ENCODE assay signal across 8 mouse cellular contexts in the genomic region with DNA sequence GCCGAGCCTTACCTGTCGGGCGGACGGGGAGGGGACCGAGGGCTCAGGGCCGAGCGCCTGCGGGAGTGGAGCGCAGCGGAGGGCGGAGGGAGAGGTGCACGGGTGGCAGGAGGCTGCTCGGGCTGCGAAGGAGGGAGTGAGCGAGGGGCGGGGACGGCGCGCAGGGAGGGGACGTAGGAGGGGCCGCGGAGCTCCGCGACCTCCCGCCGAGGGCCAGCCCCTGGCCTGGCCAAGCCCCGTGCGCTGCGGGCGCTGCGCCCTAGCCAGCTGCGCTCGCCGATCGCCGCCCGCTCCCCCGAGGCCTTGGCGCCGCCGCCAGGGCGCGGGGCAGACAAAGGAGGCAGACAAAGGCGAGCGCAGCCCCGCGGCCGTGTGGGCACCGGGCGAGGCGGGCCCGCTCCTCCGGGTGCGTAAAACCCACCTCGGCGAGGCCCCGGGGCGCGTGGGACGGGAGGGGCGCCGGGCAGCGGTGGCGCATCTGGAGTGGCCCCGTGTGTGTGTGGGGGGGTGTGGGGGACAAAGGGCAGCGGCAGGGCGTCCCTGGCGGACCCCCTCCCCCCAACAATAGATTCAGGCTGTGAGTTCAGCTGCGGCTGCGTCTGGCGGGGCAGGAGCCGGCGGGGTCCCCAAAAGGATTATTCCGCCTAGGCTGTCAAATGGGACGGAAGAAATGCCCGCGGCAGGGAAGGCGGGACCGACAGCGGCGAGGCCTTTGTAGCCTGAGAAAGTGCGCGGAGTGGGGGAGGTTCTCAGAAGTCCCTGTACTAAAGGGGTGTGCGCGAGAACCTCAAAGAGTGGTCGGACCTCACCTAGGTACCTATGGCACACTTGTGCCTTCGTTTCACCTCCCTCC. TPM values are rescaled to one million over a fixed set of nuclear protein-coding genes. Genes with fewer than 3 reads are reported as not detected.
DNase-seq lines count a peak whose midpoint lies in the region; ATAC-seq and TF ChIP-seq lines count a peak whose summit lies in the region.

A gene (minus strand): TSS at position 138 of the 853 bp plus-strand sequence.

- H3K27me3 ChIP-seq in C2C12 (ENCODE audit: control insufficient read depth, insufficient read depth, insufficient read length) = peaks cover 39% of the 10 kb centered on the region
- no peaks in the 10 kb centered on the region for H3K27me3 ChIP-seq in kidney, adult 2 months (replicated peaks; ENCODE audit: control insufficient read depth, insufficient read depth, low read length)

- DNase-seq in adrenal gland, adult (ENCODE audit: inconsistent age in 2 of 2, low spot score in 1 of 2) = peak; percentile 53 to 71
- no peak for DNase-seq in adrenal gland, adult 18-20 months (ENCODE audit: low spot score in 2 of 2)
- peak; percentile 61 for DNase-seq in kidney, adult 2 months
- DNase-seq in lung, postnatal 10 days = peak; percentile 73
- DNase-seq in retina, postnatal 1 day = peak; percentile 89

- H3K36me3 ChIP-seq in C2C12 (ENCODE audit: control insufficient read depth, insufficient read depth) = no peaks in the 10 kb centered on the region
- H3K36me3 ChIP-seq in kidney, adult 2 months (ENCODE audit: control insufficient read depth, insufficient read depth, low read length) = no peaks in the 10 kb centered on the region

- H3K4me3 ChIP-seq in C2C12 (ENCODE audit: insufficient read depth, poor library complexity, severe bottlenecking) = no peak within 1 kb of the TSS
- peak within 1 kb of the TSS; percentile 21 for H3K4me3 ChIP-seq in embryonic fibroblast, embryonic 13.5 days (ENCODE audit: insufficient read depth, low read length)
- peak within 1 kb of the TSS; percentile 34; the same call in 1 of the 2 replicates for H3K4me3 ChIP-seq in kidney, adult 2 months (ENCODE audit: insufficient read depth, low read depth, low read length)

- no peak for TF ChIP-seq POLR2A in embryonic fibroblast, embryonic 13.5 days (IDR thresholded peaks at IDR 0.05; ENCODE audit: low read depth, low read length)
- TF ChIP-seq POLR2A in kidney, adult 2 months (IDR thresholded peaks at IDR 0.05; ENCODE audit: low read depth, low read length) = no peak

- H3ac ChIP-seq in C2C12 (ENCODE audit: control insufficient read depth, insufficient read length, low read depth) = peak within 1 kb of the TSS; percentile 52

- no peaks in the 10 kb centered on the region for H3K79me2 ChIP-seq in C2C12 (ENCODE audit: control insufficient read depth, insufficient read depth)

- H3K4me1 ChIP-seq in embryonic fibroblast, embryonic 13.5 days (ENCODE audit: control insufficient read depth, insufficient read depth, low read length) = no peaks in the 10 kb centered on the region
- H3K4me1 ChIP-seq in kidney, adult 2 months (ENCODE audit: control insufficient read depth, insufficient read depth, low read length) = no peaks in the 10 kb centered on the region

- no peak for ATAC-seq in erythroid progenitor cell, adult 5-6 weeks (replicated peaks; ENCODE audit: low FRiP score, poor library complexity, severe bottlenecking)

- no peak for TF ChIP-seq CTCF in C2C12 (IDR thresholded peaks at IDR 0.05; ENCODE audit: control insufficient read depth, insufficient read depth, insufficient read length)
- TF ChIP-seq CTCF in embryonic fibroblast, embryonic 13.5 days (IDR thresholded peaks at IDR 0.05; ENCODE audit: borderline replicate concordance, insufficient read depth, low read length) = no peak
- TF ChIP-seq CTCF in kidney, adult 2 months (conservative IDR thresholded peaks at IDR 0.05; ENCODE audit: insufficient read depth, insufficient read length, low read depth, low read length) = no peak

- no peaks in the 10 kb centered on the region for H3K79me3 ChIP-seq in C2C12 (ENCODE audit: low read depth)

- no peak within 1 kb of the TSS for H3K27ac ChIP-seq in embryonic fibroblast, embryonic 13.5 days (ENCODE audit: insufficient read depth, low read length)
- no peak within 1 kb of the TSS for H3K27ac ChIP-seq in kidney, adult 2 months (ENCODE audit: insufficient read depth, low read depth, low read length)

- WGBS in kidney, adult 2 months = 2% methylated on average over 83 of the region's 87 CpGs

TF ChIP-seq in C2C12, 6 proteins besides CTCF, POLR2A, EP300 and RAD21:
- no peak for TF ChIP-seq FOSL1 (IDR thresholded peaks at IDR 0.05; ENCODE audit: insufficient read depth, low read length, poor library complexity, severe bottlenecking)
TF ChIP-seq in C2C12: peak in this region for 0.

RNA-seq across cellular contexts. Expression of the gene that starts here (rescaled TPM):
- total RNA-seq in adrenal gland, adult 18-20 months (2021) = under 1 TPM in 1 of 2 experiments, not detected in 1; 0.07 TPM
- 0.01 TPM for polyA plus RNA-seq in C2C12 (2012; fragmentation: generic; extraction: Trizol)
- 0.12 and 0.23 TPM in 2 replicates for polyA plus RNA-seq in embryonic fibroblast, embryonic 13.5 days (2011; ENCODE audit: insufficient read length, low read depth, missing spikeins)
- polyA plus RNA-seq in kidney, adult 2 months (2012; rRNA removed) = 0.03 and 0.11 TPM in 2 replicates
- total RNA-seq in erythroid progenitor cell, adult 5-6 weeks (2015; ENCODE audit: low replicate concordance) = 0.42 TPM in 1 of 2 replicates, not detected in the other
- not detected in 2 replicates for total RNA-seq in erythroid progenitor cell, adult 5-6 weeks (2017; ENCODE audit: low replicate concordance)

Comparison
In these comparisons a context has a peak if more than half of its experiments do, and no peak if none do; other contexts are left out.
1. DNase-seq: peak in adrenal gland, adult (2 of 2), lung, postnatal 10 days (single experiment) and retina, postnatal 1 day (single experiment); none in adrenal gland, adult 18-20 months (0 of 2).
2. Peak in DNase-seq and H3K4me3 ChIP-seq in kidney, adult 2 months; RNA of the gene not detected or under 1 TPM.